Mouse (Mus musculus) small intestine, adult 2 months (tissue): ENCODE results near the gene Btn1a1. TPM values are rescaled to one million over a fixed set of nuclear protein-coding genes. Genes with fewer than 3 reads are reported as not detected.

Experiments used
- H3K27ac ChIP-seq: fragments of 200-500 bp; 2 replicates; pipeline ENCODE4 v1.5.1; 2012; ENCODE audit warnings: low read depth, low read length, control low read depth, inconsistent platforms; ENCODE audit not compliant: insufficient read depth
- H3K27me3 ChIP-seq: fragments of 200-500 bp; 2 replicates; pipeline ENCODE4 v1.6.1; 2012; ENCODE audit warnings: mild to moderate bottlenecking, moderate library complexity, low read length, inconsistent platforms; ENCODE audit not compliant: control insufficient read depth, insufficient read depth
- H3K36me3 ChIP-seq: fragments of 200-500 bp; 2 replicates; pipeline ENCODE4 v1.6.1; 2012; ENCODE audit warnings: mild to moderate bottlenecking, low read length, control low read depth, inconsistent platforms; ENCODE audit not compliant: control insufficient read depth, insufficient read depth
- H3K4me1 ChIP-seq: fragments of 200-500 bp; 2 replicates; pipeline ENCODE4 v1.6.1; 2012; ENCODE audit warnings: low read length, inconsistent platforms, mixed read lengths; ENCODE audit not compliant: control insufficient read depth, insufficient read depth, insufficient read length
- H3K4me3 ChIP-seq: fragments of 200-500 bp; 2 replicates; pipeline ENCODE4 v1.5.1; 2012; ENCODE audit warnings: low read depth, mild to moderate bottlenecking, control low read depth, inconsistent platforms, low read length, moderate library complexity
- CTCF ChIP-seq: fragments of 200-500 bp; IDR thresholded peaks from 2 replicates; pipeline ENCODE4 v1.5.1; 2012; ENCODE audit warnings: low read depth, mild to moderate bottlenecking, control low read depth, inconsistent platforms, low read length, moderate library complexity, mixed read lengths; ENCODE audit not compliant: insufficient replicate concordance, insufficient read length; ENCODE audit errors: extremely low read depth
- POLR2A ChIP-seq: fragments of 200-500 bp; IDR thresholded peaks from 2 replicates; pipeline ENCODE4 v1.6.1; 2012; ENCODE audit warnings: low read depth, mild to moderate bottlenecking, control low read depth, inconsistent platforms, low read length, moderate library complexity
- WGBS: fragments of 180-500 bp; shearing (Covaris S2); methylation state at CpG from one replicate; pipeline ENCODE4 v1.1.7; 2018; 5-methylcytosine and 5-hydroxymethylcytosine counted together
- polyA plus RNA-seq: library from polyadenylated mRNA; depleted of rRNA; stranded (reverse); fragments of >200 nt; gene quantifications from 2 replicates; pipeline ENCODE4 v1.2.3, GENCODE M21; 2012

Btn1a1 gene
- polyA plus RNA-seq, 1 experiment: 0.05 TPM

DNA sequence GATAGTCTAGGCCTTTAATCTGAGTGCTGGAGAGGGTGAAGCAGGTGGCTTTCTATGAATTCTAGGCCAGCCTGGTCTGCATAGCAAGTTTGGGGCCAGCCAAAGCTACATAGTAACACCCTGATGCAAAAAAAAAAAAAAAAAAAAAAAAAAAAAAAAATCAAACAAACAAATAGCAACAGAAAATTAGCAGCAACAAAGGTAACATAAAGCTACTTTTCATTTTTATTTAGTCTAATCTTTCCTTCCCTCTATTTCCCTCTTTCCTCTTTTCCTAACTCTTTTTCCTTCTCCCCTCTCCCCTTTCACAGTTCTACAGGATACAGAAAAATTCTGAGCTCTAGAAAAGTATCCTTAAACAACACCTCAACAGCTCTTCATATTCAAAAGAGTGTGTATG is 3.0 kb downstream of the Btn1a1 start:
- Histone ChIP-seq H3K4me3 (no peak overlapping the region), H3K27ac (no peak overlapping the region), H3K36me3 (no peaks in the 10 kb centered on the region), H3K4me1 (peaks cover 7% of the 10 kb centered on the region; the same call in 1 of the 2 replicates), H3K27me3 (no peaks in the 10 kb centered on the region)
- TF ChIP-seq CTCF (no peak), POLR2A (no peak)

DNA sequence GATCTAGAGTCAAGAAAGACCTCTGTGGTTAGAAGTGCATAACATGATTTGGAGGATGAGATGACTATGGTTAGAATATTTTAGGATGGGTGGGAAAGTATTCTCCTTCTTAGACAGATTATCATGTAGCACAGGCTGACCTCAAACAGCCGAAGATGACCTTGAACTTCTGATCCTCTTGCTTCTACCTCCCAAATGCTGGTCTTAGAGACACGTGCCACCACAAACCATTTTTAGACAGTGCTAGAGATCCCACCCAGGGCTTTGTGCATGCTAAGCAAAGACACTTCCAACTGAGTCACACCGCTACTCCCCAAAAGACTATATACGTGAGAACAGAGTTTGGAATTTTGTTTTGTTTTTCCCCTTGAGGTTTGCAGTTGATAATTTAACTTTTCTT is 3.6 kb downstream of the Btn1a1 start:
- Histone ChIP-seq H3K4me1 (peaks cover 7% of the 10 kb centered on the region; the same call in 1 of the 2 replicates), H3K4me3 (no peak overlapping the region), H3K36me3 (no peaks in the 10 kb centered on the region), H3K27me3 (no peaks in the 10 kb centered on the region), H3K27ac (no peak overlapping the region)
- 88% methylated on average over 4 of the region's 4 CpGs for WGBS
- TF ChIP-seq CTCF (no peak), POLR2A (no peak)

DNA sequence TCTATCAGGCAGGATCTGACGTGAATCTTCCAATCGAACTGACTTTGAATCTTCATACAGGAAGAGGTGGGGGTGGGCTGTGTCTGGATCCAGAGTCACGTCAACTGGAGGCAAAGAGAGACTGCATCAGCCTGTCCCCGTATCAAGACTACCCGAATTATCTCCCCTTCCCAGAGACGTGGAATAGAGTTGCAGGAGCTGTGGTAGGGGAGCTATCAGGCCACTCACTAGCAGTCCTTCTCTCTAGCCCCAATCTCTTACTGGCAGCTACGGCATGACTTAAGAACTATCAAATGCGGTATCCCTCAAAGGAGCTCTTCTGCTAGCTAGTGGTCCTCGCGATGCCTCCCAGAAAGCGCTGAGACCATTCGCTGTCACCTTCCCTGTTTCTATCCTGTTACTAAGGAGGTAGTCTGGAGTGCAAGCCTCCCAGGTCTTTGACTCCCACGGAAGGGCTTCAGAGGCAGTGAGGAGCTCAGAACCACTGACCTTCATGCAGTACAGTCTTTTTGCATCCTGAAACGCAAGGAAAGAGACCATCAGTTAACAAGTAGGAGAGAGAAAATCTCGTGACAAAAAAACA is 6.3 kb downstream of the Btn1a1 start:
- H3K4me1 ChIP-seq: peaks cover 3% of the 10 kb centered on the region; the same call in 1 of the 2 replicates
- no peak overlapping the region for H3K27ac ChIP-seq
- no peak for TF ChIP-seq POLR2A
- no peak for TF ChIP-seq CTCF
- WGBS: 71% methylated on average over 15 of the region's 15 CpGs
- no peaks in the 10 kb centered on the region for H3K36me3 ChIP-seq
- no peaks in the 10 kb centered on the region for H3K27me3 ChIP-seq
- no peak overlapping the region for H3K4me3 ChIP-seq

DNA sequence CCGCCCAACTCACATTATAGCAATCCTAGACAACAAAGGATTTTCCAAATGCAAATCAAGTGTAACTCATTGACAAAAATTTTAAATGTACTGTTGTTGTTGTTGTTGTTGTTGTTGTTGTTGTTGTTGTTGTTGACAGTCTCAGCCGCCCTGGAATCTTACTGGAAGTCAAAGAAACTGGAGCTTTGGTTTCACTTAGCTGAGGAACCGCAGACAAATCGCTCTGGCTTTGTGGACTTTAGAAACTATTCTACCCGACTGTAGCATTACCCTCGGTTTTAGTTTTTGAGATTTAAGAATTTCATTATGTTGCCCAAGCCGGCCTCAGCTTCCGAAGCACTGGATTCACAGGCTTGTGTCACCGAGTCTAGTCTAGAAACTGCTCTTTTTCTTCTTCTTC is 11.8 kb downstream of the Btn1a1 start:
- Histone ChIP-seq H3K4me3 (peak overlapping the region; percentile 100), H3K36me3 (no peaks in the 10 kb centered on the region), H3K27ac (peak overlapping the region; percentile 79), H3K27me3 (no peaks in the 10 kb centered on the region), H3K4me1 (no peaks in the 10 kb centered on the region)
- TF ChIP-seq POLR2A (no peak), CTCF (no peak)
- WGBS: under 1% methylated on average over 9 of the region's 9 CpGs

DNA sequence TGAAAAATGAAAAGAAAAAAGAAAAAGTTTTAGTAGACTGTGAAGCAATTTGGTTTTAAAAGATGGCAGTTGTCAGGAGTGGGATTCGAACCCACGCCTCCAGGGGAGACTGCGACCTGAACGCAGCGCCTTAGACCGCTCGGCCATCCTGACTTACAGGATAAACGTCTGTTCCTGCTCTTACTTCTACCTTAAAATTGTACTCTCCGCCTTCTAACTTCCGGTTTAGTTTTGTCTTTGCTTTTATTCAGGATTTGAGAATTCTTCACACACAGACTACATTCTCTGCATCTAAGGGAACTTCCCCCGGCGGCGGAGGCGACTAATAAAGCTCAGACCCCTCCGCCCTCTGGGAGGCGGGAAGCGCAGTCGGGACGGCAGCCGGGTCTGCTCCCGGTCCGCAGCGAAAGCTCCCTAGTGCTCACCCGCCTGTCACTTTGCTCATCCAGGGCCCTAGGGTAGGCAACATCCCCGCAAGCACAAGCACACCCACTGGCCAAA is 12.3 kb downstream of the Btn1a1 start:
- H3K27me3 ChIP-seq: no peaks in the 10 kb centered on the region
- H3K27ac ChIP-seq: peak overlapping the region; percentile 79
- peak overlapping the region; percentile 100 for H3K4me3 ChIP-seq
- WGBS: under 1% methylated on average over 25 of the region's 25 CpGs
- no peak for TF ChIP-seq CTCF
- TF ChIP-seq POLR2A: no peak
- no peaks in the 10 kb centered on the region for H3K36me3 ChIP-seq
- H3K4me1 ChIP-seq: no peaks in the 10 kb centered on the region

DNA sequence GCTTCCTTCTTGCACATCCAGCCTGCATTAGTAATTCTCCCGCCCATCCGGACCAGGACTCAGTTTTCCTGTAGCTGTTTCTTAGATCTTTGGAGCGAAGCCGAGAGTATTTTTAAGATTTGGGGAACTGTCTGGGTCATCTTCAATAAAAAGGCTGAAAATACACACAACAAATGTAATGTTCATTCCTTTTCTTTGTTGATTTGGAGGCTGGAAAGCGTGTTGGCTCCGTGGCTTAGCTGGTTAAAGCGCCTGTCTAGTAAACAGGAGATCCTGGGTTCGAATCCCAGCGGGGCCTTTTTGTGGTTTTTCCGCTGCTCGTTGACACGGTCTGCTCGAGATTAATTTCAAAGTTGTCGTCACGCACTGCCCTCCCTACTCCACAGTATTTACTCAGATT is 15.3 kb downstream of the Btn1a1 start:
- 1% methylated on average over 15 of the region's 15 CpGs for WGBS
- H3K4me3 ChIP-seq: peak overlapping the region; percentile 56
- H3K27ac ChIP-seq: no peak overlapping the region
- H3K27me3 ChIP-seq: no peaks in the 10 kb centered on the region
- H3K36me3 ChIP-seq: no peaks in the 10 kb centered on the region
- no peak for TF ChIP-seq POLR2A
- no peaks in the 10 kb centered on the region for H3K4me1 ChIP-seq

DNA sequence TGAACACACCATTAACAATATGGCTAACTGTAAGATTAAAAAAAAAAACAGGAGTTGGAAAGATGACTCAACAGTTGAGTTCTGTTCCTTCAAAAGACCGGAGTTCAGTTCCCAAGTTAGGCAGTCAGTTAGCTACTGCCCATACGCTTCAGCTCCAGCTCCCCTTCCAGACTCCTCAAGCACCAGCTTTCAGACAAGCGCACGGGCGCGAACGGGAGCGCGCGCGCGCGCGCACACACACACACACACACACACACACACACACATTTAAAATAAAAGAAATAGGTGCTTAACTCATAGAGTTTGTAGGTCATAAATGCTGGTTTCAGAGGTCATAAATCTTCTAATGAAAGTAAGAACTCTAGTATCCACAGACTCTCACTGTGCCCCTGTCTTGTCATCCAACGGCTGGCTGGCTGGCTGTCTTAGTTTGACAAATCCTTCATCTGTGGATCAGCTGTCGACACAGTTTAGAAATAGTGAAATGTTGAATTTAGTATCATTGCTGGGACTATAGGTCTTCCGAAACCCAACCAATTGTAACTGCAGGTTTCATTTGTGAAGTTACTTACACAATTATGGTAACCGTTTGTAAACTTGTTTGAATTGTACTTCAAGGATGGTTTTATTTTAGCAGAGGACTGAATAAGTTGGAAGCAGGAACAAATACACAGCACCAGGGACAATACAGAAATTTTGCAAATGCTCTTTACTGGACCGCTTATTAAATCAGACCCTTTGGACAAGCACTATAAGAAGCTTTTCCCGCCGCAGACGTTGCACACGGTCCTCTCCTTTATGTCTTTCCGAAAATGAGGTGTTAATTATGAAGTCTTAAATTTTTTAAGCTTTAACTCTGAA is 16.2 kb downstream of the Btn1a1 start:
- TF ChIP-seq CTCF (no peak), POLR2A (no peak)
- Histone ChIP-seq H3K36me3 (no peaks in the 10 kb centered on the region), H3K27ac (no peak overlapping the region), H3K4me1 (no peaks in the 10 kb centered on the region), H3K27me3 (no peaks in the 10 kb centered on the region), H3K4me3 (peak overlapping the region; percentile 57)
- WGBS: under 1% methylated on average over 24 of the region's 24 CpGs
